Mouse (Mus musculus) cortical plate, adult 2 months (tissue): ENCODE measurements at regions not wholly inside any gene's neighbourhood (a gene's known extent, or its start where the extent isn't known, plus 50 kb on each side); places are given as distances from the start of the nearest gene placed in this dataset.

Experiments used
- CTCF ChIP-seq: fragments of 200-500 bp; IDR thresholded peaks from 2 replicates; pipeline ENCODE4 v1.5.1; 2011; ENCODE audit warnings: mild to moderate bottlenecking, control low read depth, low read length; ENCODE audit not compliant: insufficient read depth; ENCODE audit errors: extremely low read depth
- POLR2A ChIP-seq: fragments of 200-500 bp; IDR thresholded peaks from 2 replicates; pipeline ENCODE4 v1.6.1; 2011; ENCODE audit warnings: mild to moderate bottlenecking, low read length, control low read depth; ENCODE audit not compliant: insufficient read depth; ENCODE audit errors: extremely low read depth

- TF ChIP-seq CTCF (no peak), POLR2A (no peak)
Measured at GRCm38 (mm10) chr8:77829126-77829748, 105.0 kb upstream of the Ednra start.
